Mouse (Mus musculus) splenic B cell, adult 2 months (primary cell): ENCODE results near the gene Gm6377.

Source experiments
- DNase-seq: peaks from one replicate; pipeline ENCODE4 v3.0.0-alpha.2; 2011; ENCODE audit warnings: low read depth, low spot score
- H3K27me3 ChIP-seq: 2 replicates; pipeline ENCODE4 v1.6.1; 2012; ENCODE audit warnings: mild to moderate bottlenecking, low read length, moderate library complexity, mixed read lengths; ENCODE audit not compliant: control insufficient read depth, poor library complexity, insufficient read depth, severe bottlenecking
- H3K36me3 ChIP-seq: 2 replicates; pipeline ENCODE4 v1.6.1; 2012; ENCODE audit warnings: mild to moderate bottlenecking, low read length, moderate library complexity, mixed read lengths; ENCODE audit not compliant: control insufficient read depth, poor library complexity, insufficient read depth, severe bottlenecking

Gene Gm6377

DNA sequence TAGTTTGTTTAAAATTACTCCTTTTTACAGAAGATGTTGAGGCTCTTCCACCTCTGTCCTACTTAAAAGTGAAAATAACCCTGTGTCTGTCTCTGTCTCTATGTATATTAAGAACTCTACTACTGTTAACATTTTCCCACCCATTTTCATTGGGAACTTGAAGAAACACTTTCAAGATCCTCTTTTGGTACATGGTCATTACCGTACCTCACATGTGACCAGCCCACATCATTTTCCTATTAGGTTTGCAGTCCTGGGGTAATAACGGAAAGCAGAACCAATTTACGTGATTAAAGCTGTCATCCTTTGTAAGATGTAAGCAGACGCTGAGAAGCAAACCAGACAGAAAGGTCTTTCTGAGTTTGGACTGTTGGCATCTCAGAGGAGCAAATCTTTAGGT, at the start of gene Gm6377:
TSS of gene Gm6377 (plus strand) at position 289 of the 400 bp plus-strand sequence.
- DNase-seq = peak; percentile 87
- no peaks in the 10 kb centered on the region for H3K36me3 ChIP-seq
- H3K27me3 ChIP-seq = no peaks in the 10 kb centered on the region

DNA sequence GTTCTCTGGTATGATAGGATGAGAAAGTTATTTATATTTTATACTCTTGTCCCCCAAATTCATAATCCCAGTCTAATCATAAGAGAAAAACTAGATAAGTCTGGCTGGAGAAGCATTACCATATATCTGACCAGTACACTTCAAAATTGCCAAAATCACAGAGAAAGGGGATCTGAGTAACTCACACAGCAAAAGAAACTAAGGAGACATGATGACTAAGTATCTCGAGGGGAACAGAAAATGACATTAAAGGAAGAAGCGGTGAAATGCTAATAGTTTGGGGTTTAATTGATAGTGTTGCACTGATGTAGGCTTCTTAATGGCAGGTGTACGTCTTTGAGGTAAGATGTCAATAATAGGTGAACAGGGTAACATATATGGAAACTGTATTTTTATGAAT, 49.4 kb upstream of the Gm6377 start:
- H3K27me3 ChIP-seq = no peaks in the 10 kb centered on the region
- no peaks in the 10 kb centered on the region for H3K36me3 ChIP-seq
- peak; percentile 8 for DNase-seq

- H3K27me3 ChIP-seq = no peaks in the 10 kb centered on the region
- no peaks in the 10 kb centered on the region for H3K36me3 ChIP-seq
- no peak for DNase-seq
These were observed 45.3 kb upstream of the Gm6377 start for GRCm38 (mm10) chrX:109151228-109151627.

- H3K36me3 ChIP-seq = no peaks in the 10 kb centered on the region
These were observed 36.2 kb upstream of the Gm6377 start for GRCm38 (mm10) chrX:109160326-109160725.

GRCm38 (mm10) chrX:109160901-109161300, 35.7 kb upstream of the Gm6377 start:
- DNase-seq = no peak
- Histone ChIP-seq H3K27me3 (no peaks in the 10 kb centered on the region), H3K36me3 (no peaks in the 10 kb centered on the region)

More at GRCm38 (mm10) chrX:109160326-109160725, 36.2 kb upstream of the Gm6377 start:
- DNase-seq = no peak
- H3K27me3 ChIP-seq = no peaks in the 10 kb centered on the region

DNA sequence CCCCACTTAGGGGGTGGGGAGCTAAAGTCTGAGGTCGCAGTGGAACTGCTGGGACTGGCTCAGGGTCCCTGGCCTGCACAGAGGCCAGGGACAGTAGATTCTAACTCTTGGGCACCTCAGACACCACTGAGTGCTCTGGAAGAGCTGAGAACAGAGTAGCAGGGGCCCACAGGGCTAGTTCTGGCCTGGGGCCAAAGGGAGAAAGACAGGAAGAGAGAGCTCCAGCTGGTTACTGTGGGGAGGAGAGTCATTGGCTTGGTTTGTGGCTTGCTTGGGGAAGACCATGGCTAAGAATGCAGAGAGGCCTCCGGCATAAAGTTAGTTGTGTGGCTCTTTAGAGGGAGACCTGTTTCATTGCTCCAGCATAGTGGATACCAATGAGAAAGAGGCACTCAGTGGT, 21.5 kb upstream of the Gm6377 start:
- no peak for DNase-seq
- no peaks in the 10 kb centered on the region for H3K27me3 ChIP-seq

GRCm38 (mm10) chrX:109175470-109175869, 21.1 kb upstream of the Gm6377 start:
- Histone ChIP-seq H3K36me3 (no peaks in the 10 kb centered on the region), H3K27me3 (no peaks in the 10 kb centered on the region)
- DNase-seq = no peak

More for the DNA sequence above, 21.5 kb upstream of the Gm6377 start:
- no peaks in the 10 kb centered on the region for H3K36me3 ChIP-seq

DNA sequence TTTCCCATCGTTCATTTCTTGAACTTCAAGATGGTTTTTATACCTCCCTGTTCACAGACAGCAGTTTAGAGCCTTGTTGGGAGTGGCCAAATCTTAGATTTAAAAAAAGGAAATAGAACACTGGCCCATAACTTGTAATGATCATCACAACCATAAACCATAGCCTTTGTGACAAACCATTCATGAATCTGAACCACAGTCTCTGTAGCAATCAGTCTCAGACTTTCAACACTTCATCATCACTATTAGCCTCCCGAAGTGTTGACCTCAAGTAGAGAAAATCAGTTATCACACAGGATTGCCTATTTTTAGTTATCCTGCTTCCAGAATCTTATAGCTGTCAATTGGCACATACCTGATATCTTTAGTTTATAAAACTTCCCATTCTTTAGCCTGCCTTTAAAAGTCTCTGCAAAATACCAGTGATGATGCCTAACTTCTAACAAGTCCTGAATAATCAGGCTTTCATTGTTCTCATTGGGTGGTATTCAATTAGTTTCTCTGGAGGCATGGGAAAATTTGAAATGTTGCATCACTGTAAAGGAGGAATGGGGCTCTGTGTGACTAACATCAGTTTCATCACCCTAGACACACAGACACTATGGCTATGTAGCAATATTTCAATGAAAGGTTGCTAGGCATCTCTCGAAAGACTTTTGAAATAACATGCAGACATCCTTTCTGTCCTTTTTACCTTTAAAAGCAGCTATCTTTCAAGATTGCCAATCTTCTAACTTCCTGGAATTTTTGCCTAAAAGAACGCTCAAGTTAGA, 11.7 kb upstream of the Gm6377 start:
- Histone ChIP-seq H3K27me3 (no peaks in the 10 kb centered on the region), H3K36me3 (no peaks in the 10 kb centered on the region)
- DNase-seq = no peak

- no peaks in the 10 kb centered on the region for H3K36me3 ChIP-seq
- no peaks in the 10 kb centered on the region for H3K27me3 ChIP-seq
- no peak for DNase-seq
These were observed 6.9 kb upstream of the Gm6377 start for GRCm38 (mm10) chrX:109189607-109190006.

GRCm38 (mm10) chrX:109190969-109191368, 5.6 kb upstream of the Gm6377 start:
- Histone ChIP-seq H3K36me3 (no peaks in the 10 kb centered on the region), H3K27me3 (no peaks in the 10 kb centered on the region)
- DNase-seq = peak; percentile 49

DNA sequence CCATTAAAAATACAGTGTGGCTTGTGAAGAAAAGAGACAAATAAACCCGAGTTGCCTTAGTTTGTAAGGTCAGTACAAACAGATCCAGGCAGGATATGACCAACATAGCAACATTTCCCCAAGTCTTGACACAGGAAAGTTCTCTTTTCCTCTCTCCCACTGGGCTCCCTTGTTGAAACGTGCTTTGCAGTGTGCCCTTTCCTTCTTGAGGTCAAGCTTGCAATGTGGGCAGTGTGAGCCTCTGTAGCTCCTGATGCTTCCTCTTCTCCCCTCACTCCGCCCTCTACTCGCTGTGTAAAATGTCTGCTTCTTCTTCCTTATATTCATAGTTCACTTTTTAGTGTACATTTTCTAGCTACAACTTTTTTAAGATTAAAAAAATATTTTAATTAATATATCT, 5.1 kb upstream of the Gm6377 start:
- Histone ChIP-seq H3K27me3 (no peaks in the 10 kb centered on the region), H3K36me3 (no peaks in the 10 kb centered on the region)
- DNase-seq = peak; percentile 27

DNA sequence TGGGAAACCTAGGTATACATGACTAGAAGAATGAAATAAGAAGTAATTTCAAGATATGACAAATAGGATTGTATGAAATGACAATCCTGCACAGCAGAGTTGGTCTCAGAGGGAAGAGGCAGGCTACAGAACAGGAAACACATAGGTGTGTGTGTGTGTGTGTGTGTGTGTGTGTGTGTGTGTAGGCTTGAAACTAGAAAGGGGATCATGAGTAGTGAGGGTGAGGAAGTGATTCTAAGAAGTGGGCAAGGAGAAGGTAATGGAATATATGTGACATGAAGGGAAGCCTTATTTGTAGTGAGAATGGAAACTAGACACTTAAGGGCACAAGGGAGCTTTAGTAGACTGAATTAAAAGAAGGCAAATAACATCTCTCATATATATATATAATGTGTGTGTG, 11.3 kb downstream of the Gm6377 start:
- Histone ChIP-seq H3K36me3 (no peaks in the 10 kb centered on the region), H3K27me3 (no peaks in the 10 kb centered on the region)
- DNase-seq = peak; percentile 68

GRCm38 (mm10) chrX:109228720-109229119, 32.2 kb downstream of the Gm6377 start:
- Histone ChIP-seq H3K36me3 (no peaks in the 10 kb centered on the region), H3K27me3 (no peaks in the 10 kb centered on the region)
- no peak for DNase-seq

DNA sequence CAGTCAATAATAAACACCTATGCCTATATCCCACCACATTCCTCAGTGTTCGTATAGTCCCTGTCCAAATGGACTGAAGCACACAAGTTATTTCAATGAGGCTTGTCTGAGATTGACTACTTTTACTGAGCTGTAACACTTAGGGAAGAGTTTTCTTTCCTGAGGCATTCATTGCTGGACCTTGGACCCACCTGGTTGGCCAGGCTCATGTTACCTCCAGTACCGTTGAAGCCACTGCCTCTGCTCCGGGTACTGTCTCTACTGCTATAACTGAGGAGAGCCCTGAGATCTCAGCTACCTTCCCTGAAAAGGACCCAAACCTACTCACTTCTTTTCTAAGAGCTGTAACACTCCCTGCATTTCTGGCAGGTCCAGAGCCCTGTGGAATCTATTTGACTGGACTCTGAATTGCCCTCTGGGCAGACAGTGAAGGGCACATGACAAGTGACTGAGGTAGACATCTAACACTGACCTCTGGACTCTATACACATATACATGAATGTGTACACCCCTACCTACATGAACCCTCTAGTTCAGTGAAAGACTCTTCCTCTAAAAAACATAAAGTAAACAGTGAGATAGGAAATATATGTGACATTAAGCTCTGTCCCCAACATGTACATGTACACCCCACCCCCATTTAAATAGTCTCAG, 39.0 kb downstream of the Gm6377 start:
- no peaks in the 10 kb centered on the region for H3K27me3 ChIP-seq
- no peak for DNase-seq
- no peaks in the 10 kb centered on the region for H3K36me3 ChIP-seq

- Histone ChIP-seq H3K27me3 (no peaks in the 10 kb centered on the region), H3K36me3 (no peaks in the 10 kb centered on the region)
- DNase-seq = peak; percentile 44
These were observed 41.6 kb downstream of the Gm6377 start for GRCm38 (mm10) chrX:109238163-109238562.
